In genomic region chr11:120045839-120046552, GRCm38 (mm10) we compare ENCODE assay signal across 8 mouse cellular contexts. TPM values are rescaled to one million over a fixed set of nuclear protein-coding genes. Genes with fewer than 3 reads are reported as not detected.
DNase-seq lines count a peak whose midpoint lies in the region; ATAC-seq and TF ChIP-seq lines count a peak whose summit lies in the region.

No protein-coding gene starts in this region.

- TF ChIP-seq CTCF in stomach, postnatal 0 days (IDR thresholded peaks at IDR 0.05; ENCODE audit: low read depth): no peak

- no peak overlapping the region for H3K27ac ChIP-seq in heart, embryonic 11.5 days (ENCODE audit: low read depth, low read length)
- H3K27ac ChIP-seq in limb, embryonic 13.5 days: no peak overlapping the region
- H3K27ac ChIP-seq in stomach, postnatal 0 days (replicated peaks): peak overlapping the region; percentile 35; the same call in 1 of the 2 replicates

- TF ChIP-seq EP300 in stomach, postnatal 0 days (optimal IDR thresholded peaks at IDR 0.05): no peak

- no peak overlapping the region for H3K9ac ChIP-seq in heart, embryonic 11.5 days (ENCODE audit: low read depth, low read length)
- peak overlapping the region; percentile 79 for H3K9ac ChIP-seq in limb, embryonic 13.5 days
- peak overlapping the region; percentile 65 for H3K9ac ChIP-seq in stomach, postnatal 0 days (ENCODE audit: low read length)

- ATAC-seq in heart, embryonic 11.5 days (replicated peaks; ENCODE audit: insufficient number of reproducible peaks, low FRiP score, low TSS enrichment): no peak
- ATAC-seq in limb, embryonic 13.5 days (ENCODE audit: low FRiP score, low read depth): no peak
- ATAC-seq in stomach, postnatal 0 days (ENCODE audit: low FRiP score, low TSS enrichment): no peak

- peaks cover 23% of the 10 kb centered on the region for H3K4me1 ChIP-seq in heart, embryonic 11.5 days (ENCODE audit: control insufficient read depth, insufficient read depth, low read length)
- peaks cover 39% of the 10 kb centered on the region for H3K4me1 ChIP-seq in limb, embryonic 13.5 days
- peaks cover 6% of the 10 kb centered on the region for H3K4me1 ChIP-seq in stomach, postnatal 0 days (replicated peaks; ENCODE audit: control insufficient read depth, insufficient read depth)

- DNase-seq in left cerebral cortex, postnatal 4 days: peak; percentile 73
- no peak for DNase-seq in left cerebral cortex, adult 11 months (ENCODE audit: low spot score)
- peak; percentile 79 to 82 for DNase-seq in cerebellum, postnatal 14 days
- no peak for DNase-seq in stomach, postnatal 0 days (ENCODE audit: low spot score)
- no peak for DNase-seq in left cerebral cortex, postnatal 36 days (ENCODE audit: low spot score in 2 of 2)
- DNase-seq in thymus, postnatal 4 days: no peak

- no peaks in the 10 kb centered on the region for H3K9me3 ChIP-seq in heart, embryonic 11.5 days (replicated peaks; ENCODE audit: control insufficient read depth, low read length)
- no peaks in the 10 kb centered on the region for H3K9me3 ChIP-seq in limb, embryonic 13.5 days
- H3K9me3 ChIP-seq in stomach, postnatal 0 days (ENCODE audit: control insufficient read depth, low read length): no peaks in the 10 kb centered on the region

- H3K36me3 ChIP-seq in heart, embryonic 11.5 days (ENCODE audit: control insufficient read depth, insufficient read depth, low read length): no peaks in the 10 kb centered on the region
- H3K36me3 ChIP-seq in limb, embryonic 13.5 days: no peaks in the 10 kb centered on the region
- no peaks in the 10 kb centered on the region for H3K36me3 ChIP-seq in stomach, postnatal 0 days (ENCODE audit: control insufficient read depth, insufficient read depth, low read length)

- peak overlapping the region; percentile 61 for H3K4me3 ChIP-seq in heart, embryonic 11.5 days (ENCODE audit: low read depth, low read length)
- H3K4me3 ChIP-seq in limb, embryonic 13.5 days: peak overlapping the region; percentile 69
- peak overlapping the region; percentile 53 for H3K4me3 ChIP-seq in stomach, postnatal 0 days (ENCODE audit: low read depth, low read length)

- WGBS in heart, embryonic 11.5 days (ENCODE audit: insufficient replicate concordance): 58% methylated on average over 11 of the region's 11 CpGs
- 41% methylated on average over 11 of the region's 11 CpGs for WGBS in limb, embryonic 13.5 days
- 31% methylated on average over 11 of the region's 11 CpGs for WGBS in stomach, postnatal 0 days

- peaks cover 42% of the 10 kb centered on the region for H3K27me3 ChIP-seq in heart, embryonic 11.5 days (ENCODE audit: control insufficient read depth, insufficient read depth, low read length)
- H3K27me3 ChIP-seq in limb, embryonic 13.5 days: peaks cover 38% of the 10 kb centered on the region
- H3K27me3 ChIP-seq in stomach, postnatal 0 days (ENCODE audit: control insufficient read depth, insufficient read depth, low read length): no peaks in the 10 kb centered on the region

- intact Hi-C loops in left cerebral cortex, postnatal 4 days (cut with DNase I): no loop called here
- intact Hi-C loops in left cerebral cortex, postnatal 36 days (cut with DNase I): loop anchor here (2.0 kb wide), 1 partner anchor 33 kb away; no protein-coding TSS in a partner anchor

- peak overlapping the region; percentile 97 for H3K4me2 ChIP-seq in heart, embryonic 11.5 days
- H3K4me2 ChIP-seq in limb, embryonic 13.5 days (replicated peaks): peak overlapping the region; percentile 90
- H3K4me2 ChIP-seq in stomach, postnatal 0 days (replicated peaks; ENCODE audit: low read depth): peak overlapping the region; percentile 95

RNA-seq across cellular contexts. Expression of gene Aatk, which starts 1.0 kb away (rescaled TPM):
- total RNA-seq in left cerebral cortex, postnatal 4 days (2021): 100 to 1,000 TPM; 111 to 114 TPM
- 0.24 and 0.35 TPM in 2 replicates for polyA plus RNA-seq in heart, embryonic 11.5 days (2014; fragmentation: Nextera tagmentation; extraction: Ambion mirVana)
- 5.2 and 6.1 TPM in 2 replicates for polyA plus RNA-seq in limb, embryonic 13.5 days (2015; fragmentation: Nextera tagmentation; extraction: Ambion mirVana)
- polyA plus RNA-seq in stomach, postnatal 0 days (2015; fragmentation: Nextera tagmentation; extraction: Ambion mirVana): 1.6 and 2.1 TPM in 2 replicates
- total RNA-seq in left cerebral cortex, postnatal 36 days (2021): 100 to 1,000 TPM; 206 to 217 TPM

RNA-seq across cellular contexts. Expression of gene Cep131, which starts 40.6 kb away (rescaled TPM):
- total RNA-seq in left cerebral cortex, postnatal 4 days (2021): 10 to 100 TPM; 49.8 to 53.8 TPM
- 15.1 and 16.0 TPM in 2 replicates for polyA plus RNA-seq in heart, embryonic 11.5 days (2014; fragmentation: Nextera tagmentation; extraction: Ambion mirVana)
- 27.3 and 29.0 TPM in 2 replicates for polyA plus RNA-seq in limb, embryonic 13.5 days (2015; fragmentation: Nextera tagmentation; extraction: Ambion mirVana)
- 5.8 and 6.3 TPM in 2 replicates for polyA plus RNA-seq in stomach, postnatal 0 days (2015; fragmentation: Nextera tagmentation; extraction: Ambion mirVana)
- total RNA-seq in left cerebral cortex, postnatal 36 days (2021): 10 to 100 TPM; 32.8 to 34.7 TPM

RNA-seq across cellular contexts. Expression of gene Tepsin, which starts 52.5 kb away (rescaled TPM):
- total RNA-seq in left cerebral cortex, postnatal 4 days (2021): 10 to 100 TPM; 18.9 to 19.5 TPM
- 14.6 and 18.9 TPM in 2 replicates for polyA plus RNA-seq in heart, embryonic 11.5 days (2014; fragmentation: Nextera tagmentation; extraction: Ambion mirVana)
- 18.1 and 18.5 TPM in 2 replicates for polyA plus RNA-seq in limb, embryonic 13.5 days (2015; fragmentation: Nextera tagmentation; extraction: Ambion mirVana)
- 8.3 and 11.5 TPM in 2 replicates for polyA plus RNA-seq in stomach, postnatal 0 days (2015; fragmentation: Nextera tagmentation; extraction: Ambion mirVana)
- 10 to 100 TPM; 14.3 to 16.6 TPM for total RNA-seq in left cerebral cortex, postnatal 36 days (2021)

RNA-seq across cellular contexts. Expression of gene Ndufaf8, which starts 52.7 kb away (rescaled TPM):
- total RNA-seq in left cerebral cortex, postnatal 4 days (2021): 10 to 100 TPM; 27.9 to 29.6 TPM
- 83.2 and 83.4 TPM in 2 replicates for polyA plus RNA-seq in heart, embryonic 11.5 days (2014; fragmentation: Nextera tagmentation; extraction: Ambion mirVana)
- polyA plus RNA-seq in limb, embryonic 13.5 days (2015; fragmentation: Nextera tagmentation; extraction: Ambion mirVana): 69.3 and 76.9 TPM in 2 replicates
- polyA plus RNA-seq in stomach, postnatal 0 days (2015; fragmentation: Nextera tagmentation; extraction: Ambion mirVana): 84.8 and 84.9 TPM in 2 replicates
- total RNA-seq in left cerebral cortex, postnatal 36 days (2021): 10 to 100 TPM; 33.3 to 49.5 TPM

Comparison
In these comparisons a context has a peak if more than half of its experiments do, and no peak if none do; other contexts are left out.
1. DNase-seq: peak in left cerebral cortex, postnatal 4 days (single experiment) and cerebellum, postnatal 14 days (2 of 2); none in left cerebral cortex, adult 11 months (single experiment), stomach, postnatal 0 days (single experiment), left cerebral cortex, postnatal 36 days (0 of 2) and thymus, postnatal 4 days (single experiment).
2. Peak in every context shown above with its lines, with median percentiles within 50 percentile points of each other: H3K4me2 ChIP-seq and H3K4me3 ChIP-seq.